Mouse (Mus musculus) heart, postnatal 0 days (tissue): ENCODE results near the gene Vipr2.

Experiments
- CTCF ChIP-seq: IDR thresholded peaks from 2 replicates; pipeline ENCODE4 v1.5.1; 2016; ENCODE audit warnings: antibody characterized with exemption, control low read depth, low read depth
- EP300 ChIP-seq: IDR thresholded peaks from 2 replicates; pipeline ENCODE4 v1.6.1; 2016; ENCODE audit warnings: antibody characterized with exemption, low read depth

DNA sequence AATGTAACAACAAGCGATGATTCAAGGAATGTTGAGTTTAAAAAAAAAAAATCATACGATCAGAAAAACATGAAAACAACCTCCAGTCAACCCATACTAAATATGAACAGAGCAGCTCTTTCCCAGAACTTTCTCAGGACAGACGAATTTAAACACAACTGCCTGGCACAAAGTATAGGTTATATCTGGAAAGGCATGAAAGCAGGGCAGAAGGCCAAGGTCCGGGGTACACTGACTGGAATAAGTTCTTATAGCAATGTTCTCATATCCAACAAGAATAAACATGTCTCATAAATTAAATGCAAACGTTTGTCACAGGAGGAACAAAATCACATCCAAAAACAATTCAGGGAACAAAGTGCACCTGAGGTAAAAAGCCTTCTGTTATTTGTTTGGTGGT, 42.2 kb upstream of the Vipr2 start:
- no peak for TF ChIP-seq CTCF
- TF ChIP-seq EP300: no peak
